Mouse (Mus musculus) stomach, embryonic 14.5 days (tissue): ENCODE data around the gene Mrpl2. TPM values are rescaled to one million over a fixed set of nuclear protein-coding genes. Genes with fewer than 3 reads are reported as not detected.

Experiments used
- ATAC-seq: fragments of 200-750 bp; cut with Nextera tagmentation; 2 replicates; pipeline ENCODE4 v1.8.0; 2017; ENCODE audit warnings: low read depth, moderate TSS enrichment; ENCODE audit not compliant: insufficient number of reproducible peaks, insufficient read depth, low FRiP score
- H3K27ac ChIP-seq: fragments of 300-500 bp; sonication (generic); 2 replicates; pipeline ENCODE4 v1.5.1; 2014; ENCODE audit warnings: mild to moderate bottlenecking, low read length, moderate library complexity, mixed read lengths
- H3K27me3 ChIP-seq: fragments of 300-500 bp; sonication (generic); 2 replicates; pipeline ENCODE4 v1.6.1; 2014; ENCODE audit warnings: low read length, control low read depth, mixed read lengths; ENCODE audit not compliant: control insufficient read depth, insufficient read depth
- H3K36me3 ChIP-seq: fragments of 300-500 bp; sonication (generic); 2 replicates; pipeline ENCODE4 v1.6.1; 2014; ENCODE audit warnings: mild to moderate bottlenecking, control low read depth, low read length, moderate library complexity, mixed read lengths; ENCODE audit not compliant: control insufficient read depth, insufficient read depth
- H3K4me1 ChIP-seq: fragments of 300-500 bp; sonication (generic); 2 replicates; pipeline ENCODE4 v1.6.1; 2014; ENCODE audit warnings: low read length, control low read depth, mixed read lengths; ENCODE audit not compliant: control insufficient read depth, insufficient read depth
- H3K4me2 ChIP-seq: fragments of 300-500 bp; sonication (generic); replicated peaks from 2 replicates; pipeline ENCODE4 v1.6.1; 2014; ENCODE audit warnings: low read depth, low read length, control low read depth
- H3K4me3 ChIP-seq: fragments of 300-500 bp; sonication (generic); 2 replicates; pipeline ENCODE4 v1.5.1; 2014; ENCODE audit warnings: low read depth, low read length, control low read depth
- H3K9ac ChIP-seq: fragments of 300-500 bp; sonication (generic); replicated peaks from 2 replicates; pipeline ENCODE4 v1.6.1; 2014; ENCODE audit warnings: low read depth, mild to moderate bottlenecking, control low read depth, low read length, moderate library complexity, mixed read lengths
- H3K9me3 ChIP-seq: fragments of 300-500 bp; sonication (generic); 2 replicates; pipeline ENCODE4 v1.6.1; 2016; ENCODE audit warnings: low read depth, low read length, control low read depth; ENCODE audit not compliant: control insufficient read depth
- WGBS: fragments of 180-500 bp; shearing (Covaris S2); extraction: QIAGEN DNeasy Blood & Tissue Kit; methylation state at CpG from one replicate; pipeline ENCODE4 v1.1.7; 2014; 5-methylcytosine and 5-hydroxymethylcytosine counted together
- polyA plus RNA-seq: library from polyadenylated mRNA; unstranded; fragments of >200 nt; fragmentation: Nextera tagmentation; extraction: Ambion mirVana; gene quantifications from 2 replicates; pipeline ENCODE4 v1.2.1, GENCODE M21; 2014

Gene Mrpl2
- polyA plus RNA-seq, 1 experiment from 2014 or later = 104 TPM

GRCm38 (mm10) chr17:46699245-46699644 lies 53.2 kb downstream of the Mrpl2 start:
- no peak overlapping the region for H3K27ac ChIP-seq
- H3K4me3 ChIP-seq = no peak overlapping the region
- no peak overlapping the region for H3K4me2 ChIP-seq
- peaks cover 22% of the 10 kb centered on the region for H3K4me1 ChIP-seq
- no peak for ATAC-seq
- no peaks in the 10 kb centered on the region for H3K9me3 ChIP-seq
- H3K9ac ChIP-seq = no peak overlapping the region
- 66% methylated on average over 5 of the region's 5 CpGs for WGBS
- peaks cover 11% of the 10 kb centered on the region; the same call in 1 of the 2 replicates for H3K36me3 ChIP-seq
- H3K27me3 ChIP-seq = no peaks in the 10 kb centered on the region

Other genes starting within 250 kb of the Mrpl2 start
- gene Crip3, start 217.3 kb upstream of the Mrpl2 start, polyA plus RNA-seq = 1.3 and 1.7 TPM in 2 replicates
- not detected in 2 replicates for gene Slc22a7, start 207.8 kb upstream of the Mrpl2 start, polyA plus RNA-seq
- gene Ttbk1, start 158.6 kb upstream of the Mrpl2 start, polyA plus RNA-seq = 0.25 and 0.27 TPM in 2 replicates
- gene Dnph1, start 149.5 kb upstream of the Mrpl2 start, polyA plus RNA-seq = 56.3 and 65.5 TPM in 2 replicates
- 3.6 and 5.6 TPM in 2 replicates for gene Cul9, start 99.8 kb upstream of the Mrpl2 start, polyA plus RNA-seq
- gene Srf, start 90.1 kb upstream of the Mrpl2 start, polyA plus RNA-seq = 12.2 and 15.7 TPM in 2 replicates
- gene Ptk7, start 16.7 kb upstream of the Mrpl2 start, polyA plus RNA-seq = 37.6 and 45.2 TPM in 2 replicates
- gene Klc4, start 207 bp upstream of the Mrpl2 start, polyA plus RNA-seq = 31.0 and 32.3 TPM in 2 replicates
- gene Cul7, start 4.1 kb downstream of the Mrpl2 start, polyA plus RNA-seq = 45.9 and 47.2 TPM in 2 replicates
- 52.3 and 53.5 TPM in 2 replicates for gene Rrp36, start 28.1 kb downstream of the Mrpl2 start, polyA plus RNA-seq
- 152 and 162 TPM in 2 replicates for gene Mea1, start 32.6 kb downstream of the Mrpl2 start, polyA plus RNA-seq
- 101 and 105 TPM in 2 replicates for gene Klhdc3, start 34.7 kb downstream of the Mrpl2 start, polyA plus RNA-seq
- gene Ppp2r5d, start 58.9 kb downstream of the Mrpl2 start, polyA plus RNA-seq = 77.5 and 82.8 TPM in 2 replicates
- gene Pex6, start 65.2 kb downstream of the Mrpl2 start, polyA plus RNA-seq = 18.6 and 18.8 TPM in 2 replicates
- gene Gnmt, start 82.9 kb downstream of the Mrpl2 start, polyA plus RNA-seq = 0.33 and 0.67 TPM in 2 replicates
- 68.3 and 68.4 TPM in 2 replicates for gene Cnpy3, start 106.0 kb downstream of the Mrpl2 start, polyA plus RNA-seq
- 0.59 and 0.77 TPM in 2 replicates for gene Ptcra, start 117.5 kb downstream of the Mrpl2 start, polyA plus RNA-seq
- 79.1 and 84.9 TPM in 2 replicates for gene 2310039H08Rik, start 126.4 kb downstream of the Mrpl2 start, polyA plus RNA-seq
- gene Rpl7l1, start 136.4 kb downstream of the Mrpl2 start, polyA plus RNA-seq = 139 and 149 TPM in 2 replicates
- gene Bicral, start 212.3 kb downstream of the Mrpl2 start, polyA plus RNA-seq = 6.0 and 6.6 TPM in 2 replicates
- 52.6 and 54.3 TPM in 2 replicates for gene Tbcc, start 244.5 kb downstream of the Mrpl2 start, polyA plus RNA-seq